Mouse (Mus musculus): ENCODE data around the gene Trpc4ap. TPM values are rescaled to one million over a fixed set of nuclear protein-coding genes. Genes with fewer than 3 reads are reported as not detected.

Trpc4ap gene
- polyA plus RNA-seq, 1 experiment from 2014 or later, result 138 TPM

GRCm38 (mm10) chr2:155689211-155689610, 3.0 kb downstream of the Trpc4ap start:
- H3K36me3 ChIP-seq, result peaks cover 7% of the 10 kb centered on the region
- no peaks in the 10 kb centered on the region for H3K9me3 ChIP-seq (replicated peaks)
- no peak overlapping the region for H3K4me2 ChIP-seq
- H3K4me1 ChIP-seq, result peaks cover 30% of the 10 kb centered on the region
- ATAC-seq (replicated peaks; ENCODE audit: low FRiP score), result no peak
- no peak overlapping the region for H3K27ac ChIP-seq
- H3K27me3 ChIP-seq, result no peaks in the 10 kb centered on the region
- H3K9ac ChIP-seq, result no peak overlapping the region
- 52% methylated on average over 4 of the region's 4 CpGs for WGBS
- H3K4me3 ChIP-seq (replicated peaks), result no peak overlapping the region

- no peak for ATAC-seq (replicated peaks; ENCODE audit: low FRiP score)
These were observed 4.4 kb downstream of the Trpc4ap start for GRCm38 (mm10) chr2:155687746-155688145.

GRCm38 (mm10) chr2:155686572-155686971, 5.6 kb downstream of the Trpc4ap start:
- Histone ChIP-seq H3K27me3 (no peaks in the 10 kb centered on the region), H3K4me2 (no peak overlapping the region), H3K9ac (no peak overlapping the region), H3K4me3 (replicated peaks) (no peak overlapping the region), H3K36me3 (peaks cover 7% of the 10 kb centered on the region), H3K4me1 (peaks cover 30% of the 10 kb centered on the region), H3K27ac (no peak overlapping the region), H3K9me3 (replicated peaks) (no peaks in the 10 kb centered on the region)
- no peak for ATAC-seq (replicated peaks; ENCODE audit: low FRiP score)
- 69% methylated on average over 5 of the region's 5 CpGs for WGBS

More at GRCm38 (mm10) chr2:155687746-155688145, 4.4 kb downstream of the Trpc4ap start:
- Histone ChIP-seq H3K27ac (no peak overlapping the region), H3K27me3 (no peaks in the 10 kb centered on the region), H3K36me3 (peaks cover 7% of the 10 kb centered on the region), H3K9ac (no peak overlapping the region), H3K9me3 (replicated peaks) (no peaks in the 10 kb centered on the region), H3K4me1 (peaks cover 30% of the 10 kb centered on the region), H3K4me3 (replicated peaks) (no peak overlapping the region), H3K4me2 (no peak overlapping the region)
- WGBS, result 93% methylated on average over 11 of the region's 11 CpGs

GRCm38 (mm10) chr2:155683821-155684220, 8.4 kb downstream of the Trpc4ap start:
- 92% methylated on average over 5 of the region's 5 CpGs for WGBS
- H3K36me3 ChIP-seq, result peaks cover 7% of the 10 kb centered on the region
- H3K4me2 ChIP-seq, result no peak overlapping the region
- no peak overlapping the region for H3K9ac ChIP-seq
- no peak overlapping the region for H3K27ac ChIP-seq
- no peak for ATAC-seq (replicated peaks; ENCODE audit: low FRiP score)
- no peaks in the 10 kb centered on the region for H3K27me3 ChIP-seq
- H3K9me3 ChIP-seq (replicated peaks), result no peaks in the 10 kb centered on the region
- H3K4me1 ChIP-seq, result peaks cover 10% of the 10 kb centered on the region
- no peak overlapping the region for H3K4me3 ChIP-seq (replicated peaks)

GRCm38 (mm10) chr2:155683137-155683536, 9.0 kb downstream of the Trpc4ap start:
- no peak overlapping the region for H3K27ac ChIP-seq
- H3K27me3 ChIP-seq, result no peaks in the 10 kb centered on the region
- H3K9me3 ChIP-seq (replicated peaks), result no peaks in the 10 kb centered on the region
- H3K36me3 ChIP-seq, result peaks cover 7% of the 10 kb centered on the region
- H3K9ac ChIP-seq, result no peak overlapping the region
- H3K4me2 ChIP-seq, result no peak overlapping the region
- ATAC-seq (replicated peaks; ENCODE audit: low FRiP score), result no peak
- H3K4me1 ChIP-seq, result peaks cover 9% of the 10 kb centered on the region; the same call in 1 of the 2 replicates
- 67% methylated on average over 3 of the region's 3 CpGs for WGBS
- H3K4me3 ChIP-seq (replicated peaks), result no peak overlapping the region

- Histone ChIP-seq H3K36me3 (no peaks in the 10 kb centered on the region; the same call in 1 of the 2 replicates), H3K27ac (no peak overlapping the region), H3K4me3 (replicated peaks) (no peak overlapping the region), H3K4me1 (peaks cover 6% of the 10 kb centered on the region; the same call in 1 of the 2 replicates), H3K9ac (no peak overlapping the region), H3K9me3 (replicated peaks) (no peaks in the 10 kb centered on the region), H3K27me3 (no peaks in the 10 kb centered on the region), H3K4me2 (no peak overlapping the region)
- ATAC-seq (replicated peaks; ENCODE audit: low FRiP score), result no peak
- WGBS, result 84% methylated on average over 2 of the region's 2 CpGs
These were observed 10.3 kb downstream of the Trpc4ap start for GRCm38 (mm10) chr2:155681874-155682273.

- Histone ChIP-seq H3K4me3 (replicated peaks) (no peak overlapping the region), H3K27ac (no peak overlapping the region), H3K9ac (no peak overlapping the region), H3K4me2 (no peak overlapping the region), H3K9me3 (replicated peaks) (no peaks in the 10 kb centered on the region), H3K4me1 (peaks cover 5% of the 10 kb centered on the region; the same call in 1 of the 2 replicates), H3K27me3 (no peaks in the 10 kb centered on the region), H3K36me3 (no peaks in the 10 kb centered on the region; the same call in 1 of the 2 replicates)
- 70% methylated on average over 8 of the region's 8 CpGs for WGBS
- ATAC-seq (replicated peaks; ENCODE audit: low FRiP score), result no peak
These were observed 11.0 kb downstream of the Trpc4ap start for GRCm38 (mm10) chr2:155681194-155681593.

- no peak overlapping the region for H3K4me2 ChIP-seq
- H3K27ac ChIP-seq, result no peak overlapping the region
- WGBS, result 61% methylated on average over 5 of the region's 5 CpGs
- no peaks in the 10 kb centered on the region; the same call in 1 of the 2 replicates for H3K36me3 ChIP-seq
- H3K9ac ChIP-seq, result no peak overlapping the region
- no peak for ATAC-seq (replicated peaks; ENCODE audit: low FRiP score)
- H3K9me3 ChIP-seq (replicated peaks), result no peaks in the 10 kb centered on the region
- no peaks in the 10 kb centered on the region for H3K27me3 ChIP-seq
- no peak overlapping the region for H3K4me3 ChIP-seq (replicated peaks)
- peaks cover under 1% of the 10 kb centered on the region; the same call in 1 of the 2 replicates for H3K4me1 ChIP-seq
These were observed 11.6 kb downstream of the Trpc4ap start for GRCm38 (mm10) chr2:155680591-155680990.

GRCm38 (mm10) chr2:155679586-155680110, 12.5 kb downstream of the Trpc4ap start:
- Histone ChIP-seq H3K9ac (no peak overlapping the region), H3K27ac (no peak overlapping the region), H3K9me3 (replicated peaks) (no peaks in the 10 kb centered on the region), H3K4me1 (peaks cover 3% of the 10 kb centered on the region; the same call in 1 of the 2 replicates), H3K4me3 (replicated peaks) (no peak overlapping the region), H3K4me2 (no peak overlapping the region), H3K36me3 (no peaks in the 10 kb centered on the region; the same call in 1 of the 2 replicates), H3K27me3 (no peaks in the 10 kb centered on the region)
- whole genome bisulfite sequencing, result 95% methylated on average over 4 of the region's 4 CpGs
- ATAC-seq (replicated peaks; ENCODE audit: low FRiP score), result no peak

- no peak overlapping the region for H3K27ac ChIP-seq
- WGBS, result 69% methylated on average over 4 of the region's 4 CpGs
- ATAC-seq (replicated peaks; ENCODE audit: low FRiP score), result no peak
These were observed 17.1 kb downstream of the Trpc4ap start for GRCm38 (mm10) chr2:155675118-155675517.

GRCm38 (mm10) chr2:155673546-155673945, 18.6 kb downstream of the Trpc4ap start:
- Histone ChIP-seq H3K36me3 (peaks cover 34% of the 10 kb centered on the region), H3K27ac (no peak overlapping the region), H3K9ac (no peak overlapping the region), H3K4me1 (peaks cover 3% of the 10 kb centered on the region; the same call in 1 of the 2 replicates), H3K4me3 (replicated peaks) (no peak overlapping the region), H3K9me3 (replicated peaks) (no peaks in the 10 kb centered on the region), H3K27me3 (no peaks in the 10 kb centered on the region), H3K4me2 (no peak overlapping the region)
- 27% methylated on average over 2 of the region's 2 CpGs for WGBS
- no peak for ATAC-seq (replicated peaks; ENCODE audit: low FRiP score)

More at GRCm38 (mm10) chr2:155675118-155675517, 17.1 kb downstream of the Trpc4ap start:
- peaks cover 3% of the 10 kb centered on the region; the same call in 1 of the 2 replicates for H3K4me1 ChIP-seq
- no peak overlapping the region for H3K9ac ChIP-seq
- H3K9me3 ChIP-seq (replicated peaks), result no peaks in the 10 kb centered on the region
- H3K27me3 ChIP-seq, result no peaks in the 10 kb centered on the region
- no peak overlapping the region for H3K4me2 ChIP-seq
- H3K36me3 ChIP-seq, result peaks cover 26% of the 10 kb centered on the region
- H3K4me3 ChIP-seq (replicated peaks), result no peak overlapping the region

- H3K9ac ChIP-seq, result no peak overlapping the region
- no peak overlapping the region for H3K4me2 ChIP-seq
- H3K4me1 ChIP-seq, result peaks cover 3% of the 10 kb centered on the region; the same call in 1 of the 2 replicates
- peaks cover 56% of the 10 kb centered on the region for H3K36me3 ChIP-seq
- no peak for ATAC-seq (replicated peaks; ENCODE audit: low FRiP score)
- H3K9me3 ChIP-seq (replicated peaks), result no peaks in the 10 kb centered on the region
- H3K27me3 ChIP-seq, result no peaks in the 10 kb centered on the region
- WGBS, result 82% methylated on average over 4 of the region's 4 CpGs
- H3K27ac ChIP-seq, result no peak overlapping the region
- no peak overlapping the region for H3K4me3 ChIP-seq (replicated peaks)
These were observed 20.9 kb downstream of the Trpc4ap start for GRCm38 (mm10) chr2:155671236-155671635.

- Histone ChIP-seq H3K4me2 (no peak overlapping the region), H3K27ac (no peak overlapping the region), H3K4me3 (replicated peaks) (no peak overlapping the region), H3K36me3 (peaks cover 84% of the 10 kb centered on the region), H3K9me3 (replicated peaks) (no peaks in the 10 kb centered on the region), H3K9ac (no peak overlapping the region), H3K4me1 (no peaks in the 10 kb centered on the region), H3K27me3 (no peaks in the 10 kb centered on the region)
- ATAC-seq (replicated peaks; ENCODE audit: low FRiP score), result no peak
- WGBS, result 83% methylated on average over 4 of the region's 4 CpGs
These were observed 23.7 kb downstream of the Trpc4ap start for GRCm38 (mm10) chr2:155668461-155668860.

Measured in kidney, embryonic 15.5 days (tissue).